Comparison of ENCODE assay signal across 8 mouse cellular contexts in the genomic region with DNA sequence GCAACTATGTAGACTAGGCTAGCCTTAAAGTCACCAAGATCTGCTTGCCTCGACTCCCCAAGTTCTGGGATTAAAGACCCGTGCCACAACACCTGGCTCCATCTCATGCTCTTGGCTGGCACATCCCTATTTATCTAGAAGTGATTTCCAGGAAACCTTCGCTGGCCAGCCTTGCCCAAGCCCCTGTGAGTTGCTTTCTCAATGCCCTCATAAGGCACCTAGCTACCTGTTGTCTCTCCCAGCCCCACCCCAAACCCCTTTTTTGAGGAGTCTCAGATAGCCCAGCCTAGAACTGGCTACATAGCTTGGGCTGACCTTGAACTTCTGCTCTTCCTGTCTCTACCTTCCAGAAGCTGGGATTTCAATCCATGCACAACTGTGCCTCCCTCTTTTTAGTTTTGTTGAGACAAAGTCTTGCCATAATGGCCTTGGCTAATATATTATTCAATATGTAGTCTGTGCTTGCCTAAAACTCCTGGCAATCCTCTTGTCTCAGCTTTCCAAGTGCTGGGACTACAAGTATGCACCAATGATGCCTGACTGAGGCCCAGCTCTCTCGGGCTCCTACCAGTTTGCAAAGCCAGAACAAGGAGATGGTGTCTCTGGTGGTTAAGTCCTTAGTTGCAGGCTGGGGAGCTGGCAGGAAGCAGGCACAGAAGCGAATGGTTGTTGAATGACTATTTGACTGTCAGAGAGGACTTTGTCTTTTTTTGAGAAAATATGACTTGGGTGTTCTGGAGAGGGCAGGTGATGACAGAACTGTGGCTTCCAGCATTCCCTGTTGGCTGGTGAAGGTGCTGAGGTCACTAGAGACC. TPM values are rescaled to one million over a fixed set of nuclear protein-coding genes. Genes with fewer than 3 reads are reported as not detected.
A peak's percentile ranks its signal among the peaks of the same experiment; 100 is the strongest.
DNase-seq lines count a peak whose midpoint lies in the region; ATAC-seq and TF ChIP-seq lines count a peak whose summit lies in the region.

No protein-coding gene starts in this region.

- no peak overlapping the region for H3K9ac ChIP-seq in intestine, postnatal 0 days (ENCODE audit: low read depth, low read length)

- no peaks in the 10 kb centered on the region for H3K36me3 ChIP-seq in forebrain, embryonic 10.5 days (replicated peaks)
- no peaks in the 10 kb centered on the region for H3K36me3 ChIP-seq in intestine, postnatal 0 days (ENCODE audit: control insufficient read depth, insufficient read depth)
- no peaks in the 10 kb centered on the region for H3K36me3 ChIP-seq in megakaryocyte, embryonic 14.5 days (replicated peaks; ENCODE audit: low read length)

- peaks cover 42% of the 10 kb centered on the region for H3K4me1 ChIP-seq in forebrain, embryonic 10.5 days
- 0 out of 2 replicates have a peak, but pooled peaks cover 4% of the 10 kb centered on the region for H3K4me1 ChIP-seq in intestine, postnatal 0 days (replicated peaks; ENCODE audit: control insufficient read depth, insufficient read depth, low read length)
- peaks cover 39% of the 10 kb centered on the region for H3K4me1 ChIP-seq in megakaryocyte, embryonic 14.5 days

- H3K27ac ChIP-seq in forebrain, embryonic 10.5 days, result peak overlapping the region; percentile 99
- H3K27ac ChIP-seq in intestine, postnatal 0 days (ENCODE audit: low read depth, low read length), result 0 out of 2 replicates have a peak overlapping the region, but pooled peaks have one; percentile 99

- 71% methylated on average over 5 of the region's 5 CpGs for WGBS in forebrain, embryonic 10.5 days
- 69% methylated on average over 5 of the region's 5 CpGs for WGBS in intestine, postnatal 0 days

- H3K9me3 ChIP-seq in forebrain, embryonic 10.5 days, result no peaks in the 10 kb centered on the region
- no peaks in the 10 kb centered on the region for H3K9me3 ChIP-seq in intestine, postnatal 0 days (ENCODE audit: control insufficient read depth)
- H3K9me3 ChIP-seq in megakaryocyte, embryonic 14.5 days, result no peaks in the 10 kb centered on the region

- H3K4me2 ChIP-seq in intestine, postnatal 0 days (replicated peaks; ENCODE audit: low read depth), result peak overlapping the region; percentile 92

- peak; percentile 22 for DNase-seq in gastrocnemius, adult 18-20 months (ENCODE audit: low spot score)
- DNase-seq in gastrocnemius, postnatal 25 days, result no peak
- DNase-seq in ES-CJ7 (ENCODE audit: low read depth, low spot score), result peak; percentile 76
- peak; percentile 39 for DNase-seq in forebrain, embryonic 10.5 days (ENCODE audit: extremely low spot score, low spot score)
- DNase-seq in thymus, postnatal 0 days (ENCODE audit: low spot score), result peak; percentile 68
- DNase-seq in right cerebral cortex, postnatal 14 days, result no peak

- H3K27me3 ChIP-seq in forebrain, embryonic 10.5 days (ENCODE audit: poor library complexity, severe bottlenecking), result no peaks in the 10 kb centered on the region
- no peaks in the 10 kb centered on the region for H3K27me3 ChIP-seq in intestine, postnatal 0 days (replicated peaks; ENCODE audit: control insufficient read depth, insufficient read depth, low read length)
- H3K27me3 ChIP-seq in megakaryocyte, embryonic 14.5 days (replicated peaks), result no peaks in the 10 kb centered on the region

- peak; percentile 17 for ATAC-seq in intestine, postnatal 0 days

- TF ChIP-seq CTCF in intestine, postnatal 0 days (IDR thresholded peaks at IDR 0.05; ENCODE audit: low read depth), result peak; percentile 72

- H3K4me3 ChIP-seq in forebrain, embryonic 10.5 days, result peak overlapping the region; percentile 94
- no peak overlapping the region for H3K4me3 ChIP-seq in intestine, postnatal 0 days (ENCODE audit: low read depth, low read length)
- H3K4me3 ChIP-seq in megakaryocyte, embryonic 14.5 days (replicated peaks), result peak overlapping the region; percentile 94

RNA-seq across cellular contexts. Expression of gene Zfp710, which starts 0.8 kb away (rescaled TPM):
- 10 to 100 TPM; 21.1 to 31.3 TPM for total RNA-seq in gastrocnemius, adult 18-20 months (2021)
- 10 to 100 TPM; 20.8 to 27.9 TPM for total RNA-seq in gastrocnemius, postnatal 25 days (2021)
- polyA plus RNA-seq in forebrain, embryonic 10.5 days (2016; fragmentation: Nextera tagmentation; extraction: Ambion mirVana), result 33.3 and 33.4 TPM in 2 replicates
- polyA plus RNA-seq in intestine, postnatal 0 days (2015; fragmentation: Nextera tagmentation; extraction: Ambion mirVana), result 8.5 and 9.4 TPM in 2 replicates
- polyA plus RNA-seq in megakaryocyte, embryonic 14.5 days (2012; ENCODE audit: insufficient read depth, low replicate concordance), result 55.0 and 142 TPM in 2 replicates
- polyA plus RNA-seq in thymus, postnatal 0 days (2015; fragmentation: Nextera tagmentation; extraction: Ambion mirVana), result 6.5 and 7.3 TPM in 2 replicates

Comparison
In these comparisons a context has a peak if more than half of its experiments do, and no peak if none do; other contexts are left out.
1. DNase-seq: peak in gastrocnemius, adult 18-20 months (single experiment), ES-CJ7 (single experiment), forebrain, embryonic 10.5 days (single experiment) and thymus, postnatal 0 days (single experiment); none in gastrocnemius, postnatal 25 days (single experiment) and right cerebral cortex, postnatal 14 days (single experiment).